Comparison of ENCODE assay signal across 8 mouse cellular contexts in genomic region chr15:27595560-27595959, GRCm38 (mm10). TPM values are rescaled to one million over a fixed set of nuclear protein-coding genes. Genes with fewer than 3 reads are reported as not detected.
DNase-seq lines count a peak whose midpoint lies in the region; ATAC-seq and TF ChIP-seq lines count a peak whose summit lies in the region.

No protein-coding gene starts in this region.

- 38% methylated on average over 8 of the region's 8 CpGs for WGBS in lung, embryonic 14.5 days
- WGBS in embryonic facial prominence, embryonic 12.5 days: 39% methylated on average over 8 of the region's 8 CpGs

- no peaks in the 10 kb centered on the region for H3K9me3 ChIP-seq in lung, embryonic 14.5 days (ENCODE audit: low read depth, low read length)
- H3K9me3 ChIP-seq in embryonic facial prominence, embryonic 12.5 days: no peaks in the 10 kb centered on the region

- no peaks in the 10 kb centered on the region for H3K79me2 ChIP-seq in myocyte (ENCODE audit: control insufficient read depth, insufficient read depth)

- H3K36me3 ChIP-seq in lung, embryonic 14.5 days (ENCODE audit: insufficient read depth): peaks cover 38% of the 10 kb centered on the region
- H3K36me3 ChIP-seq in embryonic facial prominence, embryonic 12.5 days: peaks cover 34% of the 10 kb centered on the region
- H3K36me3 ChIP-seq in myocyte (ENCODE audit: control insufficient read depth, insufficient read depth): peaks cover 46% of the 10 kb centered on the region

- peak; percentile 44 to 60 for DNase-seq in cerebellum, adult 18-20 months
- no peak for DNase-seq in cerebellum, postnatal 4 days (ENCODE audit: low spot score in 2 of 2)
- peak; percentile 17 for DNase-seq in lung, embryonic 14.5 days
- no peak for DNase-seq in lung, postnatal 10 days
- no peak for DNase-seq in urinary bladder, postnatal 25 days (ENCODE audit: low spot score)
- DNase-seq in T-cell, adult 2 months (ENCODE audit: low spot score): no peak

- peak overlapping the region; percentile 66; the same call in 1 of the 2 replicates for H3K27ac ChIP-seq in lung, embryonic 14.5 days (ENCODE audit: low read depth)
- H3K27ac ChIP-seq in embryonic facial prominence, embryonic 12.5 days: peak overlapping the region; percentile 73

- no peak overlapping the region for H3K4me3 ChIP-seq in lung, embryonic 14.5 days (ENCODE audit: low read depth, low read length)
- no peak overlapping the region for H3K4me3 ChIP-seq in embryonic facial prominence, embryonic 12.5 days
- no peak overlapping the region for H3K4me3 ChIP-seq in myocyte

- peak; percentile 62; the same call in 1 of the 2 replicates for ATAC-seq in lung, embryonic 14.5 days (ENCODE audit: insufficient read depth)
- ATAC-seq in embryonic facial prominence, embryonic 12.5 days (ENCODE audit: insufficient number of reproducible peaks, insufficient read depth, low FRiP score, low TSS enrichment): no peak

- TF ChIP-seq CTCF in lung, embryonic 14.5 days (IDR thresholded peaks at IDR 0.05; ENCODE audit: low read depth): no peak

- H3K27me3 ChIP-seq in lung, embryonic 14.5 days (ENCODE audit: insufficient read depth, low read length): no peaks in the 10 kb centered on the region
- H3K27me3 ChIP-seq in embryonic facial prominence, embryonic 12.5 days: no peaks in the 10 kb centered on the region
- H3K27me3 ChIP-seq in myocyte (ENCODE audit: control insufficient read depth, insufficient read depth, insufficient read length): no peaks in the 10 kb centered on the region

- no peak overlapping the region for H3ac ChIP-seq in myocyte (ENCODE audit: control insufficient read depth, insufficient read length)

- TF ChIP-seq POLR2A in myocyte (IDR thresholded peaks at IDR 0.05; ENCODE audit: insufficient read length, low read depth): no peak

- H3K4me2 ChIP-seq in lung, embryonic 14.5 days: no peak overlapping the region
- H3K4me2 ChIP-seq in embryonic facial prominence, embryonic 12.5 days (replicated peaks): no peak overlapping the region
- peak overlapping the region; percentile 69 for H3K4me2 ChIP-seq in myocyte (ENCODE audit: low read depth)

- H3K9ac ChIP-seq in lung, embryonic 14.5 days: no peak overlapping the region
- 0 out of 2 replicates have a peak overlapping the region, but pooled peaks have one; percentile 1 for H3K9ac ChIP-seq in embryonic facial prominence, embryonic 12.5 days

- no peaks in the 10 kb centered on the region for H3K4me1 ChIP-seq in lung, embryonic 14.5 days (ENCODE audit: insufficient read depth)
- H3K4me1 ChIP-seq in embryonic facial prominence, embryonic 12.5 days: peaks cover 15% of the 10 kb centered on the region

TF ChIP-seq in myocyte, 11 proteins besides CTCF, POLR2A, EP300 and RAD21:
- TF ChIP-seq MYOD1 (IDR thresholded peaks at IDR 0.05; ENCODE audit: control insufficient read depth in 1 of 3, insufficient read length in 2 of 3, low read depth in 2 of 3) (peak in 2 of 3 experiments; percentile 1 to 54), E2F4 (IDR thresholded peaks at IDR 0.05; ENCODE audit: insufficient read depth) (no peak), MYOG (IDR thresholded peaks at IDR 0.05; ENCODE audit: control insufficient read depth in 1 of 3, insufficient read depth in 1 of 3, insufficient read length in 2 of 3, low read depth in 2 of 3) (peak in 2 of 3 experiments; percentile 35 to 85)

RNA-seq across cellular contexts. Expression of gene Otulin, which starts 34.9 kb away (rescaled TPM):
- 39.2 and 41.8 TPM in 2 replicates for polyA plus RNA-seq in lung, embryonic 14.5 days (2014; fragmentation: Nextera tagmentation; extraction: Ambion mirVana)
- polyA plus RNA-seq in embryonic facial prominence, embryonic 12.5 days (2016; fragmentation: Nextera tagmentation; extraction: Ambion mirVana): 35.4 and 35.6 TPM in 2 replicates
- 36.9 TPM for polyA plus RNA-seq in myocyte (2012; fragmentation: generic; extraction: Trizol)

Comparison
In these comparisons a context has a peak if more than half of its experiments do, and no peak if none do; other contexts are left out.
1. DNase-seq: peak in cerebellum, adult 18-20 months (2 of 2) and lung, embryonic 14.5 days (single experiment); none in cerebellum, postnatal 4 days (0 of 2), lung, postnatal 10 days (single experiment), urinary bladder, postnatal 25 days (single experiment) and T-cell, adult 2 months (single experiment).